Mouse (Mus musculus) MEL (cell line): ENCODE results near the gene Mfsd7a. TPM values are rescaled to one million over a fixed set of nuclear protein-coding genes. Genes with fewer than 3 reads are reported as not detected.

Source experiments
- DNase-seq: peaks from one replicate; pipeline ENCODE4 v3.0.0; 2011; ENCODE audit warnings: low read depth, low spot score
- H3K27ac ChIP-seq: 2 replicates; pipeline ENCODE4 v1.5.1; 2012; ENCODE audit warnings: low read depth, mild to moderate bottlenecking, control low read depth, low read length, moderate library complexity; ENCODE audit not compliant: control insufficient read depth
- H3K27me3 ChIP-seq, 2 experiments: fragments of 150-350 bp in 1 of 2; sonication (generic) in 1 of 2; 2 replicates each; pipeline ENCODE4 v1.6.1; 2012; ENCODE audit warnings: low read length in 2 of 2, mild to moderate bottlenecking in 2 of 2, improper control_type of control experiment in 1 of 2, moderate library complexity in 1 of 2; ENCODE audit not compliant: insufficient read depth in 2 of 2, control insufficient read depth in 1 of 2
- H3K36me3 ChIP-seq, 2 experiments: 2 replicates each; pipeline ENCODE4 v1.6.1; 2012 to 2014; ENCODE audit warnings: low read length in 2 of 2, improper control_type of control experiment in 1 of 2, inconsistent platforms in 1 of 2, mild to moderate bottlenecking in 1 of 2; ENCODE audit not compliant: insufficient read depth in 2 of 2, control insufficient read depth in 1 of 2
- H3K4me1 ChIP-seq, 2 experiments: fragments of 150-350 bp in 1 of 2; sonication (generic) in 1 of 2; 2 replicates each; pipeline ENCODE4 v1.6.1; 2012; ENCODE audit warnings: low read length in 2 of 2, improper control_type of control experiment in 1 of 2, mild to moderate bottlenecking in 1 of 2; ENCODE audit not compliant: insufficient read depth in 2 of 2, control insufficient read depth in 1 of 2
- H3K4me3 ChIP-seq, 2 experiments: fragments of 150-350 bp in 1 of 2; sonication (generic) in 1 of 2; 2 replicates each; pipeline ENCODE4 v1.5.1; 2012; ENCODE audit warnings: low read depth in 2 of 2, low read length in 2 of 2, mild to moderate bottlenecking in 2 of 2, moderate library complexity in 2 of 2, control low read depth in 1 of 2, improper control_type of control experiment in 1 of 2; ENCODE audit not compliant: control insufficient read depth in 1 of 2, insufficient read depth in 1 of 2
- H3K79me2 ChIP-seq: 2 replicates; pipeline ENCODE4 v1.6.1; 2012; ENCODE audit warnings: mild to moderate bottlenecking, low read length, moderate library complexity; ENCODE audit not compliant: control insufficient read depth, poor library complexity, insufficient read depth
- H3K9ac ChIP-seq: 2 replicates; pipeline ENCODE4 v1.6.1; 2012; ENCODE audit warnings: low read depth, mild to moderate bottlenecking, control low read depth, low read length, moderate library complexity; ENCODE audit not compliant: control insufficient read depth, poor library complexity, severe bottlenecking
- H3K9me3 ChIP-seq: fragments of 150-350 bp; sonication (generic); replicated peaks from 2 replicates; pipeline ENCODE4 v1.6.1; 2012; ENCODE audit warnings: mild to moderate bottlenecking, low read length, improper control_type of control experiment, moderate library complexity; ENCODE audit not compliant: insufficient read depth
- BHLHE40 ChIP-seq: IDR thresholded peaks from 2 replicates; pipeline ENCODE4 v1.6.1; 2012; ENCODE audit warnings: low read depth, mild to moderate bottlenecking, inconsistent platforms, low read length, improper control_type of control experiment, borderline replicate concordance
- CHD1 ChIP-seq: IDR thresholded peaks from 2 replicates; pipeline ENCODE4 v1.6.1; 2012; ENCODE audit warnings: low read depth, mild to moderate bottlenecking, inconsistent platforms, low read length, improper control_type of control experiment
- CTCF ChIP-seq, 3 experiments: IDR thresholded peaks in 2 of 3; conservative IDR thresholded peaks in 1 of 3; 2 replicates each; pipeline ENCODE4 v1.5.1; 2011 to 2012; ENCODE audit warnings: low read length in 3 of 3, low read depth in 2 of 3, mild to moderate bottlenecking in 2 of 3, improper control_type of control experiment in 1 of 3, inconsistent platforms in 1 of 3, mixed read lengths in 1 of 3, moderate library complexity in 1 of 3; ENCODE audit not compliant: control insufficient read depth in 1 of 3, insufficient read depth in 1 of 3, poor library complexity in 1 of 3, severe bottlenecking in 1 of 3
- E2F4 ChIP-seq: IDR thresholded peaks from 2 replicates; pipeline ENCODE4 v1.6.1; 2011; ENCODE audit warnings: low read depth, low read length, improper control_type of control experiment, borderline replicate concordance
- ELF1 ChIP-seq: IDR thresholded peaks from 2 replicates; pipeline ENCODE4 v1.6.1; 2014; ENCODE audit warnings: low read depth, mild to moderate bottlenecking, inconsistent platforms, low read length, improper control_type of control experiment, moderate library complexity
- ETS1 ChIP-seq: IDR thresholded peaks from 2 replicates; pipeline ENCODE4 v1.6.1; 2012; ENCODE audit warnings: low read depth, mild to moderate bottlenecking, inconsistent platforms, low read length, improper control_type of control experiment, moderate library complexity
- GATA1 ChIP-seq: IDR thresholded peaks from 2 replicates; pipeline ENCODE4 v1.6.1; 2011; ENCODE audit warnings: low read depth, low read length, improper control_type of control experiment
- HCFC1 ChIP-seq: IDR thresholded peaks from 2 replicates; pipeline ENCODE4 v1.6.1; 2012; ENCODE audit warnings: low read depth, mild to moderate bottlenecking, inconsistent platforms, low read length, improper control_type of control experiment, moderate library complexity
- JUND ChIP-seq: IDR thresholded peaks from 2 replicates; pipeline ENCODE4 v1.6.1; 2011; ENCODE audit warnings: low read depth, mild to moderate bottlenecking, improper control_type of control experiment, low read length
- KAT2A ChIP-seq: conservative IDR thresholded peaks from 2 replicates; pipeline ENCODE4 v1.6.1; 2012; ENCODE audit warnings: low read depth, low read length, improper control_type of control experiment, inconsistent platforms
- MAFK ChIP-seq: IDR thresholded peaks from 2 replicates; pipeline ENCODE4 v1.6.1; 2011; ENCODE audit warnings: low read depth, mild to moderate bottlenecking, low read length, improper control_type of control experiment, borderline replicate concordance
- MAX ChIP-seq: IDR thresholded peaks from 2 replicates; pipeline ENCODE4 v1.6.1; 2011; ENCODE audit warnings: low read length, improper control_type of control experiment
- MAZ ChIP-seq: IDR thresholded peaks from 2 replicates; pipeline ENCODE4 v1.6.1; 2012; ENCODE audit warnings: low read depth, mild to moderate bottlenecking, inconsistent platforms, low read length, improper control_type of control experiment
- MEF2A ChIP-seq: IDR thresholded peaks from 2 replicates; pipeline ENCODE4 v1.6.1; 2014; ENCODE audit warnings: low read depth, mild to moderate bottlenecking, inconsistent platforms, low read length, improper control_type of control experiment; ENCODE audit not compliant: poor library complexity, insufficient replicate concordance, severe bottlenecking; ENCODE audit errors: extremely low read depth
- MXI1 ChIP-seq: IDR thresholded peaks from 2 replicates; pipeline ENCODE4 v1.6.1; 2011; ENCODE audit warnings: mild to moderate bottlenecking, low read depth, low read length, improper control_type of control experiment
- MYB ChIP-seq: IDR thresholded peaks from 2 replicates; pipeline ENCODE4 v1.6.1; 2011; ENCODE audit warnings: mild to moderate bottlenecking, low read depth, low read length, improper control_type of control experiment
- MYC ChIP-seq: IDR thresholded peaks from 2 replicates; pipeline ENCODE4 v1.6.1; 2011; ENCODE audit warnings: low read depth, mild to moderate bottlenecking, low read length, improper control_type of control experiment, moderate library complexity
- NELFE ChIP-seq: IDR thresholded peaks from 2 replicates; pipeline ENCODE4 v1.6.1; 2011; ENCODE audit warnings: low read depth, low read length, improper control_type of control experiment
- NRF1 ChIP-seq: IDR thresholded peaks from 2 replicates; pipeline ENCODE4 v1.6.1; 2014; ENCODE audit warnings: low read depth, mild to moderate bottlenecking, inconsistent platforms, low read length, improper control_type of control experiment, moderate library complexity; ENCODE audit not compliant: poor library complexity, insufficient read depth, severe bottlenecking
- POLR2A ChIP-seq, 2 experiments: IDR thresholded peaks; 2 replicates each; pipeline ENCODE4 v1.6.1; 2011 to 2012; ENCODE audit warnings: low read length in 2 of 2, mild to moderate bottlenecking in 2 of 2, control low read depth in 1 of 2, improper control_type of control experiment in 1 of 2, low read depth in 1 of 2, moderate library complexity in 1 of 2; ENCODE audit not compliant: control insufficient read depth in 1 of 2, insufficient read depth in 1 of 2, poor library complexity in 1 of 2
- POLR2AphosphoS2 ChIP-seq: IDR thresholded peaks from 2 replicates; pipeline ENCODE4 v1.6.1; 2011; ENCODE audit warnings: low read length, improper control_type of control experiment
- POLR2AphosphoS5 ChIP-seq: IDR thresholded peaks from 2 replicates; pipeline ENCODE4 v1.6.1; 2012; ENCODE audit warnings: low read depth, borderline replicate concordance, mild to moderate bottlenecking, inconsistent platforms, low read length, moderate library complexity, mixed read lengths
- RAD21 ChIP-seq: IDR thresholded peaks from 2 replicates; pipeline ENCODE4 v1.6.1; 2011; ENCODE audit warnings: mild to moderate bottlenecking, low read depth, low read length, improper control_type of control experiment
- RCOR1 ChIP-seq: IDR thresholded peaks from 2 replicates; pipeline ENCODE4 v1.6.1; 2012; ENCODE audit warnings: low read depth, mild to moderate bottlenecking, inconsistent platforms, low read length, improper control_type of control experiment
- SIN3A ChIP-seq: IDR thresholded peaks from 2 replicates; pipeline ENCODE4 v1.6.1; 2012; ENCODE audit warnings: low read length, improper control_type of control experiment, inconsistent platforms
- SMC3 ChIP-seq: IDR thresholded peaks from 2 replicates; pipeline ENCODE4 v1.6.1; 2011; ENCODE audit warnings: low read depth, low read length, improper control_type of control experiment
- TAL1 ChIP-seq: IDR thresholded peaks from 2 replicates; pipeline ENCODE4 v1.6.1; 2012; ENCODE audit warnings: mild to moderate bottlenecking, inconsistent platforms, low read length, moderate library complexity, mixed read lengths
- TBP ChIP-seq: IDR thresholded peaks from 2 replicates; pipeline ENCODE4 v1.8.0; 2011; ENCODE audit warnings: low read depth, low read length, improper control_type of control experiment
- TCF12 ChIP-seq: IDR thresholded peaks from 2 replicates; pipeline ENCODE4 v1.6.1; 2014; ENCODE audit warnings: low read depth, mild to moderate bottlenecking, inconsistent platforms, low read length, improper control_type of control experiment, moderate library complexity
- UBTF ChIP-seq: IDR thresholded peaks from 2 replicates; pipeline ENCODE4 v1.6.1; 2012; ENCODE audit warnings: low read depth, mild to moderate bottlenecking, inconsistent platforms, low read length, improper control_type of control experiment, moderate library complexity, borderline replicate concordance; ENCODE audit not compliant: insufficient read depth
- USF1 ChIP-seq: IDR thresholded peaks from 2 replicates; pipeline ENCODE4 v1.6.1; 2014; ENCODE audit warnings: low read depth, mild to moderate bottlenecking, inconsistent platforms, low read length, improper control_type of control experiment, moderate library complexity
- USF2 ChIP-seq, 2 experiments: IDR thresholded peaks; 2 replicates each; pipeline ENCODE4 v1.6.1; 2011 to 2012; ENCODE audit warnings: improper control_type of control experiment in 2 of 2, low read length in 2 of 2, borderline replicate concordance in 1 of 2, inconsistent platforms in 1 of 2, low read depth in 1 of 2, mild to moderate bottlenecking in 1 of 2; ENCODE audit not compliant: insufficient read depth in 1 of 2
- ZC3H11A ChIP-seq: IDR thresholded peaks from 2 replicates; pipeline ENCODE4 v1.6.1; 2012; ENCODE audit warnings: low read depth, mild to moderate bottlenecking, inconsistent platforms, low read length, improper control_type of control experiment
- ZMIZ1 ChIP-seq: IDR thresholded peaks from 2 replicates; pipeline ENCODE4 v1.6.1; 2012; ENCODE audit warnings: low read depth, mild to moderate bottlenecking, inconsistent platforms, low read length, improper control_type of control experiment, moderate library complexity
- ZNF384 ChIP-seq: IDR thresholded peaks from 2 replicates; pipeline ENCODE4 v1.6.1; 2012; ENCODE audit warnings: low read depth, mild to moderate bottlenecking, inconsistent platforms, low read length, improper control_type of control experiment
- polyA plus RNA-seq, 2 experiments: library from polyadenylated mRNA; stranded (reverse) in 1 of 2; unstranded in 1 of 2; fragments of >175 nt in 1 of 2; fragments of >200 nt in 1 of 2; gene quantifications; 2 replicates each; pipeline versions ENCODE4 v1.2.1 to v1.2.4; 2012; ENCODE audit warnings: low replicate concordance in 2 of 2, low read depth in 1 of 2; ENCODE audit not compliant: insufficient read length in 2 of 2, insufficient read depth in 1 of 2, missing spikeins in 1 of 2
- total RNA-seq: library from RNA; depleted of rRNA; stranded (reverse); fragments of 300-350 nt; gene quantifications from 2 replicates; pipeline ENCODE4 v1.2.3, GENCODE M21; 2012

Mfsd7a gene
- total and polyA plus RNA-seq, 3 experiments: not detected

DNA sequence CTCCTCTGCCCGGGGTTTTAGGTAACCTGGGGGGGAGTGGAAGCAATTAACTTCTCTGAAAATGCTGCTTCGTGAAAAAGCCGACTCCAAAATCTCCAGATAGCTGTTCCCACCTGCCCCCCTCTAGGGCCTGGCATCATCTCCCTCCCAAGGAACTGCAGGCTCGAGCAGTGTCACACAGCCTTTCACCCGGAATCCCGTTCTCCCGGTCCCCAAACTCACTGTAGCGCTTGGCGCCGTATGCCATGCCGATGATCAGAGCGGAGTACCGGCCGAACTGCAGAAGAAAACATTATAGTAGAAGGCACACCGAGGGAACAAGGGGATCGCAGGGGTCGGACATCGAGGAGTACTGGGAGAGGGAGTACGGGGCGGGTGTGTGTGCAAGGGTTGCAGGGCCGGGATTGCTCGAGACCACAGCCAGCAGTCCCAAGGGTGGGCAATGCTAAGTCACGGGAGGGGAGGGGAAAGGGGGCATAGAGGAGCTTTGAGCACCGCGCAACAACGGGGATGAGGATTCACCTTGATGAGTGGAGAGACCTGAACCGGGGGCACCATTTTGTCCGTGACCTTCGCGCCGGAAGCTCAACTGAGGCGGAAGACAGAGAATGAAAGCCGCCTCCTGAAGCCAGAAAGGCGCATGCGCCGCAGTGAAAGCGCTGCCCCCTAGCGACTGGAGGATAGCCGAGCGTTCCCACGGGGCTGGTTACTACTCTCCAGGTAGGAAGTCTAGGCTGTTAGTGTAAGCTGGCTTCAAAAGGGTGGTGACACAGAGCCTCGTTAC, 14.7 kb downstream of the Mfsd7a start, which contains the start of gene Atp5k:
Gene Atp5k (minus strand): TSS at position 645 of the 784 bp plus-strand sequence.
- Histone ChIP-seq H3K9ac (peak within 1 kb of the TSS; percentile 85), H3K36me3 (peaks cover 0 to 3% of the 10 kb centered on the region in 2 experiments), H3K79me2 (peaks cover 13% of the 10 kb centered on the region), H3K4me3 (peak within 1 kb of the TSS; percentile 86 to 91), H3K9me3 (no peaks in the 10 kb centered on the region), H3K27ac (peak within 1 kb of the TSS; percentile 21), H3K27me3 (peaks cover under 1 to 2% of the 10 kb centered on the region in 2 experiments; a peak in 2 of 4 replicates), H3K4me1 (peaks cover 0 to 13% of the 10 kb centered on the region in 2 experiments; a peak in 2 of 4 replicates)
- peak; percentile 95 for DNase-seq
- no peak for TF ChIP-seq ZNF384
- TF ChIP-seq TAL1: no peak
- peak; percentile 61 for TF ChIP-seq SMC3
- TF ChIP-seq TCF12: peak; percentile 65
- TF ChIP-seq KAT2A: peak; percentile 77
- peak; percentile 93 for TF ChIP-seq HCFC1
- TF ChIP-seq MYB: no peak
- peak; percentile 76 for TF ChIP-seq MXI1
- TF ChIP-seq MAX: peak; percentile 33
- no peak for TF ChIP-seq ZC3H11A
- 0 out of 2 replicates have a peak, but pooled peaks have one; percentile 7 for TF ChIP-seq ETS1
- no peak for TF ChIP-seq MEF2A
- no peak for TF ChIP-seq USF2 (IDR thresholded peaks at IDR 0.05; ENCODE audit: borderline replicate concordance in 1 of 2, insufficient read depth in 1 of 2, low read depth in 1 of 2, low read length in 2 of 2)
- no peak for TF ChIP-seq RAD21
- no peak for TF ChIP-seq CHD1
- TF ChIP-seq MYC: peak; percentile 68; the same call in 1 of the 2 replicates
- TF ChIP-seq RCOR1: no peak
- no peak; the same call in 1 of the 2 replicates for TF ChIP-seq E2F4
- peak; percentile 49; the same call in 1 of the 2 replicates for TF ChIP-seq MAZ
- peak; percentile 91 for TF ChIP-seq POLR2AphosphoS2
- peak; percentile 83 for TF ChIP-seq ZMIZ1
- no peak for TF ChIP-seq JUND
- TF ChIP-seq NELFE: peak; percentile 92
- TF ChIP-seq SIN3A: peak; percentile 88
- peak; percentile 87 for TF ChIP-seq TBP
- no peak for TF ChIP-seq POLR2AphosphoS5
- TF ChIP-seq BHLHE40: no peak
- peak; percentile 56 to 96; a peak in 3 of 4 replicates for TF ChIP-seq POLR2A (IDR thresholded peaks at IDR 0.05; ENCODE audit: control insufficient read depth in 1 of 2, insufficient read depth in 1 of 2, low read depth in 1 of 2, low read length in 2 of 2, poor library complexity in 1 of 2)
- TF ChIP-seq MAFK: no peak
- no peak for TF ChIP-seq UBTF
- peak; percentile 92 for TF ChIP-seq ELF1
- TF ChIP-seq USF1: 0 out of 2 replicates have a peak, but pooled peaks have one; percentile 21
- TF ChIP-seq GATA1: no peak
- peak; percentile 74 to 96 (median 94) for TF ChIP-seq CTCF (IDR thresholded peaks at IDR 0.05 in 2 of 3, conservative IDR thresholded peaks at IDR 0.05 in 1 of 3; ENCODE audit: control insufficient read depth in 1 of 3, insufficient read depth in 1 of 3, low read depth in 2 of 3, low read length in 3 of 3, poor library complexity in 1 of 3, severe bottlenecking in 1 of 3)
- TF ChIP-seq NRF1: peak; percentile 89
